Mouse (Mus musculus) v-Abl transformed pro-B cells (cell line): Measurements from ENCODE around the gene Sarnp.
"Not testable (repeated sequence)": the region's sequence is repeated elsewhere in the genome, so short reads cannot be mapped to it uniquely, and the experiment has no call there.

Experiments
- in situ Hi-C, 2 experiments: fragments of 400-800 bp; cut with MboI; formaldehyde crosslinking; loops; one replicate each; pipeline ENCODE4 v1.15.1; 2025; ENCODE audit not compliant: unreplicated experiment in 2 of 2

Sarnp gene

DNA sequence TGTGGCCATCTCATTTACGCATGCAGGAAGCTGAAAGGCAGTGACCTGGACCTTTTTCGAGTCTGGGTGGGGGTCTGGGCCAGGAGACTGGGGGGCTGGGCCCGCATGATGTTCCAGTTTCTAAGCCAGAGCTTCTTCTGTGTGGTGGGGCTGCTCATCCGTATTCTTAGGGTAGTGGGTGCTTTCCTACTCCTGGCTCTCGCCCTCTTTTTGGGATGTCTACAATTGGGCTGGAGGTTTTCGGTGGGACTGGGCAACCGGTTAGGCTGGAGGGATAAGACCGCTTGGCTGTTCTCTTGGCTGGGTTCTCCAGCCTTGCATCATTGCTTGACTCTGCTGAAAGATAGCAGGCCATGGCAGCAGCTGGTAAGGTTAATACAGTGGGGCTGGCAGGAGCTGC lies 10.1 kb upstream of the Sarnp start:
- in situ Hi-C loops, result loop anchor here in 1 of 2 experiments (10.0 kb wide), 1 partner anchor 52 kb away; no protein-coding TSS in a partner anchor

DNA sequence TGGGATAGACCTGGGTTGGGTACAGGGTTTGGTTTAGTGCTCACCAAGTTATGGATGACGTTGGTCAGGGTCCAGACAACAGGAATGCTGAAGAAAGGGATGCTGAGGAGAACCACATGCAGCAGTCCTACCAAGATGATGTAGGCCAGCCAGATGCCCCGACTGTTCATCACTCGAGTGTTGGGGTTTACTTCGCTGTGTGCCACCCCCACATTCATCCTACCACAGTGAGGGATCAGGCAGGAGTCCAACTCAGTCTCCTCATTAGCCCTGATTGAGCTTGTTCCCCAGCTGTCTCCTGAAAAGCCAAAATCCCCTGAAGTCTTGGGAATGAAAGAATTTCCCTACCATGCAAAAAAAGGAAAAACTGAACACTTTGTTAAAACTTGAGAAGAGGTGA lies 3.1 kb downstream of the Sarnp start:
- in situ Hi-C loops, result no loop called here

DNA sequence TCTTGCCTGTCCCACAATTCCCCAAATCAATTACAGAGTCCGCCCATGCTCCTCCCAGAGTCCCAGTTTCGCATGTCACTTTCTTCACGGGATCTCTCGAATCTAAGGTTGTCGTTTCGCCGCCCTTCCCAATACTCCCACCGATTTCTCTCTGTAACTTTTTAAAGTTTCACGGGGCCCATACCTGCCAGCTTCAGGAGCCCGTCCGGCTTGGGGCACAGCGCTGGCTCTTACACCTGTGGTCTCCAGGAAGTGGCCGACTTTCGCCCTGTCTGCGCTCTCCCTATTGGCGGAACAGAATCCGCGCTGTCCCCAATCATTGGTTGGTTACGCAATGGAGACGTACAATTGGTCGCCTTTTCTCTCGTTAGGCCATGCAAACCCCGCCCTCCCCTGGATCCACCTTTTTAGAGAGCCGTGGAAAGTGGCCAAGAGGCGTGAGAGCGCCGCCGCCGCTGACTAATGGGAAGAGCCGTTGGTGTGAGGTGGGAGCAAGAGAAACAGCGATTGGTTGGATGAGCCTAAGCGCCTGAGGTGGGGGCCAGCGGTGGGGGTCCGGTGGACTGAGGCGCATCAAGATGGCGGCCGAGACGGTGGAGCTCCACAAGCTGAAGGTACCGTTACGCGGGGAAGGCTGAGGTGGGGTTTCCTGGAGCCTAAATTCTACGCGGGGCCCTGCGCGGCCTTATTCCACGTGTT lies 4.4 kb downstream of the Sarnp start, which contains the start of gene Ormdl2:
TSS of gene Ormdl2 (minus strand) at position 288 of the 699 bp plus-strand sequence.
- in situ Hi-C loops, result no loop called here

DNA sequence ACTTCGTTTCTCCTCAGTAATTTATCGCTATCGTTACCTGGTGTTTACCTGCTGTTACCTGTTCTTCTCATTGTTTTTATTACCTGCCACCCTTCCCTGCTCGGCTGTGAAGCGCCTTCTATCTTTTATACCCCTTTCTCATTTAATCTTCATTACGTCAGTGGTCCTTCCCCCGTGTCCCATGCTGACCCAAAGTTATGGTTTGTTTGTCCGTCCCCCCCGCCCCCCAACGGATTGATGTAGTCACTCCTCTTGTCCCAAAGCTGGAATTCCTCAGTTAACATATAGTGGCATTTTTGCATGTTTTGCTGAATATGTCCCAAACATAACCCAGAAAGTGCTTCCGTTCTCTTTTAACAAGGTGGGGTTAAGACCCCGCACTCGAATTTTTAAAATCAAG lies 5.0 kb downstream of the Sarnp start:
- in situ Hi-C loops, result no loop called here

DNA sequence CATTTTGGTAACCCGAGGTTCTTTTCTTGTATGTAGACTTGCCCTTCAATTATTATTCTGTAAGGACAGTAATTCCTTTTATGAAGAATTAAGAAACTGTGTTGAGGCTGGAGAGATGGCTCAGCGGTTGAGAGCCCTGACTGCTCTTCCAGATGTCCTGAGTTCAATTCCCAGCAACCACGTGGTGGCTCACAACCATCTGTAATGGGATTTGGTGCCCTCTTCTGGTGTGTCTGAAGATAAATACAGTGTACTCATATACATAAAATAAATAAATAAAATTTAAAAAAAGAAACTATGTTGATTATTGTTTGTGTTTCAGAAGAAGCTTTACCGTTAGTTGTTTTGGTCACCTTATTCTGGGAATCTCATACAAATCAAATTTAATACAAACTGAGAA lies 6.0 kb downstream of the Sarnp start:
- in situ Hi-C loops, result not testable (repeated sequence)

DNA sequence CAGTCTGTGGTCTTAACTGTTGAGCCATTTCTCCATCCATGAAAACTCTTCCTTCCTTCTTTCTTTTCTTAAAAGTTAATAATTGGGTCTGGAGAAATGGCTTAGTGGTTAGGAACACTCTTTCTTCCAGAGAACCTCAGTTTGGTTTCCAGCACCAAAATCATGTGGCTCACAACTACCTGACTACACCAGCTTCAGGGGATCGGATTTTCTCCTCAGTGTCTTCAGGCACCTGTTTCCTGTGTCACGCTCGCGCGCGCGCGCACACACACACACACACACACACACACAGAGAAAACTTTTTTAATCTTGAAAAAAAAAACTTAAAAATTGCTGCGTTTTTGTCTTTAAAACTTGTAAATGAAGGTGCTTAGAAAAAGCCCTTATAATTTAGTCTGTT lies 6.7 kb downstream of the Sarnp start:
- in situ Hi-C loops, result no loop called here

DNA sequence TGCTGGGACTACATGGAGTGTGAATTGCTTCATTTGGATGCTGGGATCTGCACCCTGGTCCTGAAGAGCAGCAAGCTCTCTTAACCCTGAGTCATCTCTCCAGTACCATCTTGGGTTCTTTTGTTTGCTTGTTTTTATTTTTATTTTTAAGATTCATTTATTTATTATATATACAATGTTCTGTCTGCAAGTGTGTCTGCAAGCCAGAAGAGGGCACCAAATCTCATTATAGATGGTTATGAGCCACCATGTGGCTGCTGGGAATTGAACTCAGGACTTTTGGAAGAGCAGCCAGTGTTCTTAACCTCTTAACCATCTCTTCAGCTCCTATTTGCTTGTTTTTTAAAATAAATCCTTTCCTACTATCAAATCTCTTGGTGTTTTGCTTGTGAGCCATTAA lies 20.3 kb downstream of the Sarnp start:
- in situ Hi-C loops, result no loop called here

DNA sequence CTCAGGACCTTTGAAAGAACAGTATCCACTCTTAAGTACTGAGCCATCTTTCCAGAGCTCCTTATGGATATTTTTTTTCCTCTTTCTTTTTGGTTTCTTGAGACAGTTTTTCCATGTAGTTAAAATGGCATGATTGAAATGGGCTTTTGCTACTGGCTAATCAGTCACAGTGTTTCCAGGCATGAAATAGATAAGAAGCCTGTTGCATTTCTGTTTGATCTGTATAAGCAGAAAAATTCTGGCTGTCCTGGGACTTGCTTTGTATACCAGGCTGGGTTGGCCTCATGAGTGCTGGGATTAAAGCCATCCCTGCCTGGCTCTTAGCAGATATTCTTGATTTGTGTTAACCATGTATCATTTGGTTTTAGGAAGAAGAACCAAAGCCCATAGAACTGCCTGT lies 22.3 kb downstream of the Sarnp start:
- in situ Hi-C loops, result no loop called here

DNA sequence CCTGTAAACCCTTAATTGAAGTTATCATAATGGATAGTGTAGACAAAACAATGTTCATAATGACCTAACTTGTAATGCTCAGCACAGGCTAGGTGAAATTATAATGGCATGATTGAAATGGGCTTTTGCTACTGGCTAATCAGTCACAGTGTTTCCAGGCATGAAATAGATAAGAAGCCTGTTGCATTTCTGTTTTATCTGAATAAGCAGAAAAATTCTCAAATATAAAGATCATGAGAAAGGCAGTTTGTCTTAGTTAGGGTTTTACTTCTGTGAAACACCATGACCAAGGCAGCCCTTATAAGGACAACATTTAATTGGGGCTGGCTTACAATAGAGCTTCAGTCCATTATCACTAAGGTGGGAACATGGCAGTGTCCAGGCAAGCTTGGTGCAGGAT lies 23.5 kb downstream of the Sarnp start:
- in situ Hi-C loops, result loop anchor here in 1 of 2 experiments (10.0 kb wide), 1 partner anchor 134 kb away; no protein-coding TSS in a partner anchor

DNA sequence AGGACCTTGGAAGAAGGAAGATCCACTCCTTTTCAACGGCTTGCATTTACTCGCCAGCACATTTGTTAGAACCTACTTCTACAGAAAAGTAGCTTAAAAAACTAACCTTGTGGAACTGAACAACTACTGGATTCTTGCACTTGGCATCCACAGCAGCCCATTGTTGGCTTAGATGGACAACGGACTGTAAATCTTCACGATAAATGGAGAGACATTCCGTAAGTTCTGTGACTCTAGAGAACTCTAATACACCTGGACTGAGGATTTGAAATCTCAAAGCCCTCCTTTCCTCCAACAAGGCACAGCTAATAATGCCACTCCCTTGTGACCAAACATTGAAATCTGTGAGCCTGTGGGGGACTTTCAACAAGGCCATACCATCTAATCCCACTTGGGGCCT lies 26.1 kb downstream of the Sarnp start:
- in situ Hi-C loops, result loop anchor here in 1 of 2 experiments (10.0 kb wide), 1 partner anchor 132 kb away; no protein-coding TSS in a partner anchor

DNA sequence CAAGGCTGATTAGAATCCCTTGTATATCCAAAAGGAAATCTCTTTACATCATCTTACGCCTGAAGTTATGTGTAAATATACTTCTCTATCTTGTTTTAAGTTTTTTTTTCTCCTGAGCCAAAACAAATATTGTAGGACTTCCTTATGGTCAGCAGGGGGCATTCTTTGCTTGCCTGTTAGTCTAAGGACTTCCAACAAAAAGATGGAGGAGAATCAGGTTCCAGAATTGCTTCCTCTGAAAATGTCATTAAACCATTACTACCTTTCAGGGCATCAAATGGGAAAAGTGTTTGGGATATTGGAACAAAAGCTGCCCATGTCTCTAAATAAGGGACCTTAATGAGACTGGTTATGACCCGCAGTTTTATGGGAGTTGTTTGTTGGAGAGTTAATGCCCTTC lies 28.4 kb downstream of the Sarnp start:
- in situ Hi-C loops, result loop anchor here (5.0 to 10.0 kb wide), 2 partner anchors 52 to 129 kb away; no protein-coding TSS in a partner anchor

DNA sequence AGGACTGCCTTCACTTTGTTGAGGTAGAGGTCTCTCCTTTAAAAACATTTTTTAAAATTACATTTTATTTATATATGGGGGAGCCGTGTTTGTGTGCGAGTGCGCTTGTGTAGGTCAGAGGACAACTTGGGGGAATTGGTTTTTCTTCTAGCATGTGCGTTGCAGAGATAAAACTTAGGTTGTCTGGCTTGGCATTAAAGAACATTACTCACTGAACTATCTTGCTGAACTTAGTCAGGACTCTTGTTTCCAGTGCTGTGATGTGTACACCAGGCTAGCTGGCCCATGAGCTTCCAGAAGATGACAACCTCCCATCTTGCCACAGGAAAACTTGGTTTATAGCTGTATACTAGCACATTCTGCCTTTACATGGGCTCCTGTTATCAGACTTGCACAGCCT lies 29.5 kb downstream of the Sarnp start:
- in situ Hi-C loops, result loop anchor here (5.0 to 10.0 kb wide), 2 partner anchors 51 to 128 kb away; no protein-coding TSS in a partner anchor

DNA sequence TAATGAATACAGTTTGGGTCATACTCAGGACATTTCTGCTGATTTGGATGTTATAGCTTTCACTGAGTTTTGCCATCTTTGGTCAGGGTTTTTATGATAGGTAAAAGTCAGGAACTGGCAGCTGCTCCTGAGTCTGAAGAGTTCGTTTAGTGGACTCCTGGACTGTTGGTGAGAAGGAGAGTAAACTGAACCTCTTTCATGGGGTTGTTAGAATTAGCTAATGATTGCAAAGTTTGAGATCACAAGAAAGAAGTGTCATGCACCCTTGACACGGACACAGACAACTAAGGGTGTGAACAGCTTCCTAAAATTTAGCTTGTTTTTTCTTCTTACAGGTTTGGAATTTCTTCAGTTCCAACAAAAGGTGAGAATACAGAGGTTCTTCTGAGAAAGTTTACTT lies 31.3 kb downstream of the Sarnp start:
- in situ Hi-C loops, result loop anchor here (5.0 to 10.0 kb wide), 2 partner anchors 49 to 126 kb away; no protein-coding TSS in a partner anchor

DNA sequence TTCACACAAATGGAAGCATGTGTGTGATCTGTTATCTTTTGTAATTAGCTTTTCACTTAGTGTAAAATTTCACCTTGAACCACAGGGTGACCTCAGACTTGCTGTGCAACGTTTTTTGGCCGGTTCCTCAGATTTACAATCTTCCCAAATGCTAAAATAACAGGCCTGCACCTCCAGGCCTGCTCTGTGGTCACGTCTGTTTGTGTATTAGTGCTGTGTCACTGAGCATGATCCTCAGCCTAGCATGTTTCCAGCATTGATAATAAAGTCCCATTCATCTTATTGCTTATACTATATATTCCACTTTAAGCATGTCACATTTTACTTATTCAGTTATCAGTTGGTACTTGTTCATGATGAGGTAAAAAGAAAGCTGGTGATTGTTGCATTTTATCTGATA lies 33.2 kb downstream of the Sarnp start:
- in situ Hi-C loops, result no loop called here

DNA sequence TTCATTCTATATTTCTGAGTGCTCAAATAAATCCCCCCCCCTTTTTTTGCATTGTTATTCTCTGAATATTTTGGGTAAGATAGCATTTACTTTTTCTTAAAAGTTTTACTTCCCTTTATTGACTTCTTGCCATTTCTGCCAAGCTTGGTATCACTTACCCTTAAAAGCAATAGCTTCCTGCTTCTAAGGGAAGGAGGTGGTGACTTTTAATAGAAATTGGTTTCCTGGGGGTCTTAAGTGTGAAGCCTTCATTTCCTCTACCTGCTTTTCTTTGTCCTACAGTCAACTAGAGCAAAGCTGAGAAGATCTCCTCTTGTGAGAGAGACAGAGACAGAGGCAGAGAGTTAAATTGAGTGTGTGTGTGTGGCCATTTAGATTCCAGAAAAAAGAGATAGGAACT lies 44.0 kb downstream of the Sarnp start:
- in situ Hi-C loops, result no loop called here

DNA sequence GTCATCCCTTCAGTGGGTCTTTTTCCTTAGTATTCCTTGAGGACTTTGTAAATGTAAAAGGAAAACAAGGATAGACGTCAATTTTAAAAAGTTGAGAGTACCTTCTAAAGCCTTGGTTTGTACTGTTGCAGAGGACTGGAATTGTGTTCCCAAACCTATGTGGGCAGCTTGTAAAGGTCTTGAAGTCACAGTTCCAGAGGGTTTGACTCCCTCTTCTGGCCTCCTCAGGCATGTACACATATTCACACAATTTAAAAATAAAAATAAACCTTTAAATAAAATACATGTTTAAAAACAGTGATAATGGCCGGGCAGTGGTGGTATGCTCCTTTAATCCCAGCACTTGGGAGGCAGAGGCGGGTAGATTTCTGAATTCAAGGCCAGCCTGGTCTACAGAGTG lies 48.9 kb downstream of the Sarnp start:
- in situ Hi-C loops, result no loop called here

DNA sequence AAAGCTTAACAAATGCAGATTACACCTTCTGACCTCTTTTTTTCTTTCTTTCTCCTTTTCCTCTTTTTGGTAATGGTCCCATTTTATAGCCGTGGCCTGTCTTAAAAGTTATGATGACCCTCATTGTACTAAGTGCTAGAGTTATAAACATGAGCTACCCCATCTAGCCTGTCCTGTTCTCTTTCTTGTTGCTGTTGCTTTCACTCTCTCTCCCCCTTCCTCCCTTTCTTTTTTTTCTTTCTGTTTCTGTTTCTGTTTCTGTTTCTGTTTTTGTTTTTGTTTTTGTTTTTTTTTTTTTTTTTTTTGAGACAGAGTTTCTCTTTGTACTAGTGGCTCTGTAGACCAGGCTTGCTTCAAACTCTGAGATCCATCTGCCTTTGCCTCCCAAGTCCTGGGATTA lies 49.4 kb downstream of the Sarnp start:
- in situ Hi-C loops, result no loop called here

DNA sequence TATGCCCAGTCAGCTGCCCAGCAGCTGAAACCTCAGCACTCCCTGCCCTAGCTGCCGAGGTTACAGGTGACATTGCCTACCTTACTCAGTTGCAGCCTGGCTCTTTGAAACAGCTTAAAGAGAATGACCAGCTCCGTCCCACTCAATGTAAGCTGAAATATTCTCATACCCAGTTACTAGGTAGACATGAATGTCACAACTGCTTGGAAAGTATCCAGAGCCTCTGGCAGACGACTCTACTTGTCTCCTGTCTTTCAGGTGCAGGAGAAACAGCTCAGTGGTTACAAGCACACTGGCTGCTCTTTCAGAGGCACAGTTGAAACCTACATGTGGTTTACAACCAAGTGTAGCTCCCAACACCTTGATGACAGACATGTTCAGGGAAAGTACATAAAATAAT lies 53.2 kb downstream of the Sarnp start:
- in situ Hi-C loops, result no loop called here

DNA sequence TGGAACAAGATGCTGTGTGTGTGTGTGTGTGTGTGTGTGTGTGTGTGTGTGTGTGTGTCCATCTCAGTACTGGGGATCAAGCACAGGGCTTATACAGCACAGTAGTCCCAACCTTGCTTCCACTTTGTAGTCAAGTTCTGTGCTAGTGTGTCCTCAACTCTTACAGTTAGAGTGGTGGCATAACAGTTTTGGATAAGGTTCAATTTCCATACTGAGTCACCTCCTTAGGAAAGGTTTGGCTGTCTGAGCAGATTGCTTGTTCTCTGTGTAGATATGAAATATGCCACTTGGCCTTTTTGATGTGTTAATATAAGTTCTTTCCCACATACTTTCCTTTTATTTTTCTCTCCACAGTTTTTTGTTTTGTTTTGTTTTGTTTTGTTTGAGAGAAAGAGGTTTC lies 61.2 kb downstream of the Sarnp start:
- in situ Hi-C loops, result loop anchor here in 1 of 2 experiments (25.0 kb wide), 1 partner anchor 541 kb away; the partner anchor contains the start of gene Cs

DNA sequence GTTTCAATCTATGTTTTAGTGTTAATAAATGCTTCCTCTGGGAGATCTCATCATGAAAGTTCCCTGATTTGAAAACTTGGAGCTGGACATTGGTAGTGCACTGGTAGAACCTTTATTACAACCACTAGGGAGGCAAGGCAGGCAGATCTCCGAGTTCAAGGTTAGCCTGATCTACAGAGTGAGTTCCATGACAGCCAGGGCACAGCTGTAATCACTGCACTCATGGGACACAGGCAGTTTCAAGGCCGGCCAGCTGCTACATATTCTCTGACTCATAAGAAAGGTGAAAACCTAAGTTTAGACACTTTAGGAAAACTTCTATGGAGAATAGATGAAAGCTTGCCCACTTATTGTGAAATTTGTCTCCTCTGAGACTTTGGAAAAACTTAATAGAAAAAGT lies 61.7 kb downstream of the Sarnp start:
- in situ Hi-C loops, result loop anchor here in 1 of 2 experiments (25.0 kb wide), 1 partner anchor 542 kb away; the partner anchor contains the start of gene Cs

DNA sequence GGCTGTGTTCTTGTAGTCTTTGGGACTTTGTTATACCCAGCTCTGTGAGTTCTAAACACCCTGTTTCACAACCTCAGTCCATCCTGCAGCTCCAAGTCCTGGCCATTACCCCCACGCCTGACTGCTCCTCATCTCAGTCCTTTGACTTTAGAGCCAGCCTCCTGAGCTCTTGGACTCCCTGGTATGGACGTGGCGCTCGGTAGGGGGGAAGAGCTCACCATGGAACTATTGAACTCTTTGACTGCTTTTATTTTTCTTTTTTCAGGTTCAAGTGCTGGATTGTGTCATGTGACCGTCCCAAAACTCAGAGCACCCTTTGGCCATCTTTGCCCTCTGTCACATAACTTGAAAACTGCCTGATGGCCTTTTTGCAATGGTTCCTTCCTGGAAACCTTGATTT lies 64.9 kb downstream of the Sarnp start:
- in situ Hi-C loops, result loop anchor here in 1 of 2 experiments (25.0 kb wide), 1 partner anchor 545 kb away; the partner anchor contains the start of gene Cs
